Mouse (Mus musculus) MEL (cell line): ENCODE measurements around the gene Galntl6. TPM values are rescaled to one million over a fixed set of nuclear protein-coding genes. Genes with fewer than 3 reads are reported as not detected.

Experiments used
- DNase-seq: peaks from one replicate; pipeline ENCODE4 v3.0.0; 2011; ENCODE audit warnings: low read depth, low spot score
- H3K27ac ChIP-seq: 2 replicates; pipeline ENCODE4 v1.5.1; 2012; ENCODE audit warnings: low read depth, mild to moderate bottlenecking, control low read depth, low read length, moderate library complexity; ENCODE audit not compliant: control insufficient read depth
- H3K27me3 ChIP-seq, 2 experiments: fragments of 150-350 bp in 1 of 2; sonication (generic) in 1 of 2; 2 replicates each; pipeline ENCODE4 v1.6.1; 2012; ENCODE audit warnings: low read length in 2 of 2, mild to moderate bottlenecking in 2 of 2, improper control_type of control experiment in 1 of 2, moderate library complexity in 1 of 2; ENCODE audit not compliant: insufficient read depth in 2 of 2, control insufficient read depth in 1 of 2
- H3K36me3 ChIP-seq, 2 experiments: 2 replicates each; pipeline ENCODE4 v1.6.1; 2012 to 2014; ENCODE audit warnings: low read length in 2 of 2, improper control_type of control experiment in 1 of 2, inconsistent platforms in 1 of 2, mild to moderate bottlenecking in 1 of 2; ENCODE audit not compliant: insufficient read depth in 2 of 2, control insufficient read depth in 1 of 2
- H3K4me1 ChIP-seq, 2 experiments: fragments of 150-350 bp in 1 of 2; sonication (generic) in 1 of 2; 2 replicates each; pipeline ENCODE4 v1.6.1; 2012; ENCODE audit warnings: low read length in 2 of 2, improper control_type of control experiment in 1 of 2, mild to moderate bottlenecking in 1 of 2; ENCODE audit not compliant: insufficient read depth in 2 of 2, control insufficient read depth in 1 of 2
- H3K4me3 ChIP-seq, 2 experiments: fragments of 150-350 bp in 1 of 2; sonication (generic) in 1 of 2; 2 replicates each; pipeline ENCODE4 v1.5.1; 2012; ENCODE audit warnings: low read depth in 2 of 2, low read length in 2 of 2, mild to moderate bottlenecking in 2 of 2, moderate library complexity in 2 of 2, control low read depth in 1 of 2, improper control_type of control experiment in 1 of 2; ENCODE audit not compliant: control insufficient read depth in 1 of 2, insufficient read depth in 1 of 2
- H3K79me2 ChIP-seq: 2 replicates; pipeline ENCODE4 v1.6.1; 2012; ENCODE audit warnings: mild to moderate bottlenecking, low read length, moderate library complexity; ENCODE audit not compliant: control insufficient read depth, poor library complexity, insufficient read depth
- H3K9ac ChIP-seq: 2 replicates; pipeline ENCODE4 v1.6.1; 2012; ENCODE audit warnings: low read depth, mild to moderate bottlenecking, control low read depth, low read length, moderate library complexity; ENCODE audit not compliant: control insufficient read depth, poor library complexity, severe bottlenecking
- H3K9me3 ChIP-seq: fragments of 150-350 bp; sonication (generic); replicated peaks from 2 replicates; pipeline ENCODE4 v1.6.1; 2012; ENCODE audit warnings: mild to moderate bottlenecking, low read length, improper control_type of control experiment, moderate library complexity; ENCODE audit not compliant: insufficient read depth
- BHLHE40 ChIP-seq: IDR thresholded peaks from 2 replicates; pipeline ENCODE4 v1.6.1; 2012; ENCODE audit warnings: low read depth, mild to moderate bottlenecking, inconsistent platforms, low read length, improper control_type of control experiment, borderline replicate concordance
- CHD1 ChIP-seq: IDR thresholded peaks from 2 replicates; pipeline ENCODE4 v1.6.1; 2012; ENCODE audit warnings: low read depth, mild to moderate bottlenecking, inconsistent platforms, low read length, improper control_type of control experiment
- CTCF ChIP-seq, 3 experiments: IDR thresholded peaks in 2 of 3; conservative IDR thresholded peaks in 1 of 3; 2 replicates each; pipeline ENCODE4 v1.5.1; 2011 to 2012; ENCODE audit warnings: low read length in 3 of 3, low read depth in 2 of 3, mild to moderate bottlenecking in 2 of 3, improper control_type of control experiment in 1 of 3, inconsistent platforms in 1 of 3, mixed read lengths in 1 of 3, moderate library complexity in 1 of 3; ENCODE audit not compliant: control insufficient read depth in 1 of 3, insufficient read depth in 1 of 3, poor library complexity in 1 of 3, severe bottlenecking in 1 of 3
- E2F4 ChIP-seq: IDR thresholded peaks from 2 replicates; pipeline ENCODE4 v1.6.1; 2011; ENCODE audit warnings: low read depth, low read length, improper control_type of control experiment, borderline replicate concordance
- ELF1 ChIP-seq: IDR thresholded peaks from 2 replicates; pipeline ENCODE4 v1.6.1; 2014; ENCODE audit warnings: low read depth, mild to moderate bottlenecking, inconsistent platforms, low read length, improper control_type of control experiment, moderate library complexity
- ETS1 ChIP-seq: IDR thresholded peaks from 2 replicates; pipeline ENCODE4 v1.6.1; 2012; ENCODE audit warnings: low read depth, mild to moderate bottlenecking, inconsistent platforms, low read length, improper control_type of control experiment, moderate library complexity
- GABPA ChIP-seq: IDR thresholded peaks from 2 replicates; pipeline ENCODE4 v1.6.1; 2012; ENCODE audit warnings: low read depth, mild to moderate bottlenecking, inconsistent platforms, low read length, improper control_type of control experiment, moderate library complexity
- GATA1 ChIP-seq: IDR thresholded peaks from 2 replicates; pipeline ENCODE4 v1.6.1; 2011; ENCODE audit warnings: low read depth, low read length, improper control_type of control experiment
- HCFC1 ChIP-seq: IDR thresholded peaks from 2 replicates; pipeline ENCODE4 v1.6.1; 2012; ENCODE audit warnings: low read depth, mild to moderate bottlenecking, inconsistent platforms, low read length, improper control_type of control experiment, moderate library complexity
- KAT2A ChIP-seq: conservative IDR thresholded peaks from 2 replicates; pipeline ENCODE4 v1.6.1; 2012; ENCODE audit warnings: low read depth, low read length, improper control_type of control experiment, inconsistent platforms
- MAFK ChIP-seq: IDR thresholded peaks from 2 replicates; pipeline ENCODE4 v1.6.1; 2011; ENCODE audit warnings: low read depth, mild to moderate bottlenecking, low read length, improper control_type of control experiment, borderline replicate concordance
- MEF2A ChIP-seq: IDR thresholded peaks from 2 replicates; pipeline ENCODE4 v1.6.1; 2014; ENCODE audit warnings: low read depth, mild to moderate bottlenecking, inconsistent platforms, low read length, improper control_type of control experiment; ENCODE audit not compliant: poor library complexity, insufficient replicate concordance, severe bottlenecking; ENCODE audit errors: extremely low read depth
- MXI1 ChIP-seq: IDR thresholded peaks from 2 replicates; pipeline ENCODE4 v1.6.1; 2011; ENCODE audit warnings: mild to moderate bottlenecking, low read depth, low read length, improper control_type of control experiment
- MYB ChIP-seq: IDR thresholded peaks from 2 replicates; pipeline ENCODE4 v1.6.1; 2011; ENCODE audit warnings: mild to moderate bottlenecking, low read depth, low read length, improper control_type of control experiment
- POLR2A ChIP-seq, 2 experiments: IDR thresholded peaks; 2 replicates each; pipeline ENCODE4 v1.6.1; 2011 to 2012; ENCODE audit warnings: low read length in 2 of 2, mild to moderate bottlenecking in 2 of 2, control low read depth in 1 of 2, improper control_type of control experiment in 1 of 2, low read depth in 1 of 2, moderate library complexity in 1 of 2; ENCODE audit not compliant: control insufficient read depth in 1 of 2, insufficient read depth in 1 of 2, poor library complexity in 1 of 2
- POLR2AphosphoS2 ChIP-seq: IDR thresholded peaks from 2 replicates; pipeline ENCODE4 v1.6.1; 2011; ENCODE audit warnings: low read length, improper control_type of control experiment
- POLR2AphosphoS5 ChIP-seq: IDR thresholded peaks from 2 replicates; pipeline ENCODE4 v1.6.1; 2012; ENCODE audit warnings: low read depth, borderline replicate concordance, mild to moderate bottlenecking, inconsistent platforms, low read length, moderate library complexity, mixed read lengths
- RCOR1 ChIP-seq: IDR thresholded peaks from 2 replicates; pipeline ENCODE4 v1.6.1; 2012; ENCODE audit warnings: low read depth, mild to moderate bottlenecking, inconsistent platforms, low read length, improper control_type of control experiment
- SIN3A ChIP-seq: IDR thresholded peaks from 2 replicates; pipeline ENCODE4 v1.6.1; 2012; ENCODE audit warnings: low read length, improper control_type of control experiment, inconsistent platforms
- TAL1 ChIP-seq: IDR thresholded peaks from 2 replicates; pipeline ENCODE4 v1.6.1; 2012; ENCODE audit warnings: mild to moderate bottlenecking, inconsistent platforms, low read length, moderate library complexity, mixed read lengths
- TCF12 ChIP-seq: IDR thresholded peaks from 2 replicates; pipeline ENCODE4 v1.6.1; 2014; ENCODE audit warnings: low read depth, mild to moderate bottlenecking, inconsistent platforms, low read length, improper control_type of control experiment, moderate library complexity
- USF1 ChIP-seq: IDR thresholded peaks from 2 replicates; pipeline ENCODE4 v1.6.1; 2014; ENCODE audit warnings: low read depth, mild to moderate bottlenecking, inconsistent platforms, low read length, improper control_type of control experiment, moderate library complexity
- ZKSCAN1 ChIP-seq: IDR thresholded peaks from 2 replicates; pipeline ENCODE4 v1.6.1; 2012; ENCODE audit warnings: low read depth, mild to moderate bottlenecking, inconsistent platforms, low read length, improper control_type of control experiment, moderate library complexity
- ZNF384 ChIP-seq: IDR thresholded peaks from 2 replicates; pipeline ENCODE4 v1.6.1; 2012; ENCODE audit warnings: low read depth, mild to moderate bottlenecking, inconsistent platforms, low read length, improper control_type of control experiment
- polyA plus RNA-seq, 2 experiments: library from polyadenylated mRNA; stranded (reverse) in 1 of 2; unstranded in 1 of 2; fragments of >175 nt in 1 of 2; fragments of >200 nt in 1 of 2; gene quantifications; 2 replicates each; pipeline versions ENCODE4 v1.2.1 to v1.2.4; 2012; ENCODE audit warnings: low replicate concordance in 2 of 2, low read depth in 1 of 2; ENCODE audit not compliant: insufficient read length in 2 of 2, insufficient read depth in 1 of 2, missing spikeins in 1 of 2
- total RNA-seq: library from RNA; depleted of rRNA; stranded (reverse); fragments of 300-350 nt; gene quantifications from 2 replicates; pipeline ENCODE4 v1.2.3, GENCODE M21; 2012

Gene Galntl6
- total and polyA plus RNA-seq, 3 experiments = not detected

DNA sequence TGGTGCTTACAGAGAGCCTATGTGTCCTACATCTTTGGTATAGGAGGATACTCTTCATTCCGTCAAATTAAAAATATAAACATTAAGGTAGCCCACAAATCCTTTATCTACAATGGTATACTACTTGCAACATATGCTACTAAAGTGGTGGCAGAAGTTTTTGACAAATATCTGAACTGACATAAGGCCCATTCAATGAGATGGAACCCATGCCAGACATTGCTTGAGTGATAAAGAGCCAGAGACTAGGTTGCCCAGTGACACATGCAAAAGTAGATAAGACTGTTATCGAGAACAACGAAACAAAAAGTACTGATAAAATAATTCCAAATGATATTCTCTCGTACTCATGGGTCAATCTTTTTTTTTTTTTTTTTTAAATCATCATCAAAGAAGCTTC is 31.3 kb upstream of the Galntl6 start:
- no peaks in the 10 kb centered on the region for H3K9me3 ChIP-seq

GRCm38 (mm10) chr8:58931066-58931465 is 18.6 kb upstream of the Galntl6 start:
- Histone ChIP-seq H3K4me3 (no peak overlapping the region), H3K27ac (no peak overlapping the region), H3K36me3 (no peaks in the 10 kb centered on the region), H3K79me2 (no peaks in the 10 kb centered on the region), H3K27me3 (no peaks in the 10 kb centered on the region), H3K9me3 (no peaks in the 10 kb centered on the region), H3K4me1 (no peaks in the 10 kb centered on the region), H3K9ac (no peak overlapping the region)
- no peak for DNase-seq
- TF ChIP-seq POLR2AphosphoS5 = no peak
- TF ChIP-seq TAL1 = no peak
- no peak for TF ChIP-seq GABPA
- TF ChIP-seq MEF2A = no peak
- TF ChIP-seq MAFK = no peak
- no peak for TF ChIP-seq CTCF (IDR thresholded peaks at IDR 0.05 in 2 of 3, conservative IDR thresholded peaks at IDR 0.05 in 1 of 3; ENCODE audit: control insufficient read depth in 1 of 3, insufficient read depth in 1 of 3, low read depth in 2 of 3, low read length in 3 of 3, poor library complexity in 1 of 3, severe bottlenecking in 1 of 3)
- no peak for TF ChIP-seq MYB
- no peak for TF ChIP-seq MXI1
- no peak for TF ChIP-seq ZKSCAN1
- TF ChIP-seq RCOR1 = no peak
- TF ChIP-seq ZNF384 = no peak
- TF ChIP-seq BHLHE40 = no peak
- TF ChIP-seq POLR2AphosphoS2 = no peak
- TF ChIP-seq E2F4 = no peak
- TF ChIP-seq TCF12 = no peak
- TF ChIP-seq ELF1 = no peak
- no peak for TF ChIP-seq HCFC1
- no peak for TF ChIP-seq POLR2A (IDR thresholded peaks at IDR 0.05; ENCODE audit: control insufficient read depth in 1 of 2, insufficient read depth in 1 of 2, low read depth in 1 of 2, low read length in 2 of 2, poor library complexity in 1 of 2)
- no peak for TF ChIP-seq SIN3A
- TF ChIP-seq USF1 = no peak

More for the DNA sequence above, 31.3 kb upstream of the Galntl6 start:
- TF ChIP-seq POLR2AphosphoS5 = no peak
- TF ChIP-seq CHD1 = no peak
- TF ChIP-seq GATA1 = no peak
- no peak for TF ChIP-seq TCF12
- no peak for TF ChIP-seq KAT2A
- no peak for TF ChIP-seq ETS1
- no peak for TF ChIP-seq POLR2AphosphoS2
- no peak overlapping the region for H3K4me3 ChIP-seq
- H3K4me1 ChIP-seq = no peaks in the 10 kb centered on the region
- H3K79me2 ChIP-seq = no peaks in the 10 kb centered on the region
- no peaks in the 10 kb centered on the region for H3K36me3 ChIP-seq
- DNase-seq = no peak
- H3K27me3 ChIP-seq = no peaks in the 10 kb centered on the region
- H3K27ac ChIP-seq = no peak overlapping the region
- no peak overlapping the region for H3K9ac ChIP-seq
